Mouse (Mus musculus): ENCODE measurements around the gene Fam124b. TPM values are rescaled to one million over a fixed set of nuclear protein-coding genes. Genes with fewer than 3 reads are reported as not detected.

Gene Fam124b
- total RNA-seq, 2 experiments from 2014 or later: 0.36 TPM; not detected in 1

DNA sequence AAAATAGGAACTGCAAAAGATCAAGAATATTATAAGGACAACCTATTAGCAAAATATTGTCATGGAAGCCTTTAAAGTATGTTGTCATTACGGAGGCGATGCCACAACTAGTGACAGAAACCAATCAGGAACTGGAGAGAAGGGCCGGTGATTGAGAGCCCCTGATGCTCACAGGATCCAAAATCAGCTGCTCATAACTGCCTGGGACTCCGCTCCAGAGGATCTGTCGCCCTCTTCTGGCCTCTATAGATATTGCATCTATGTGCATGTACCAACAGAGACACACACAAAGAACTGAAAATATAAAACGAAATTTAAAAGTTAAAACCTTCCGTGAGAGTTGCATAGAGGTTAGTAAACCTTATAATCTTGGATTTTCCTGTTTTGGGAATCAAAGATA is 38.1 kb downstream of the Fam124b start:
- no peak for DNase-seq (ENCODE audit: low spot score in 2 of 2)

DNA sequence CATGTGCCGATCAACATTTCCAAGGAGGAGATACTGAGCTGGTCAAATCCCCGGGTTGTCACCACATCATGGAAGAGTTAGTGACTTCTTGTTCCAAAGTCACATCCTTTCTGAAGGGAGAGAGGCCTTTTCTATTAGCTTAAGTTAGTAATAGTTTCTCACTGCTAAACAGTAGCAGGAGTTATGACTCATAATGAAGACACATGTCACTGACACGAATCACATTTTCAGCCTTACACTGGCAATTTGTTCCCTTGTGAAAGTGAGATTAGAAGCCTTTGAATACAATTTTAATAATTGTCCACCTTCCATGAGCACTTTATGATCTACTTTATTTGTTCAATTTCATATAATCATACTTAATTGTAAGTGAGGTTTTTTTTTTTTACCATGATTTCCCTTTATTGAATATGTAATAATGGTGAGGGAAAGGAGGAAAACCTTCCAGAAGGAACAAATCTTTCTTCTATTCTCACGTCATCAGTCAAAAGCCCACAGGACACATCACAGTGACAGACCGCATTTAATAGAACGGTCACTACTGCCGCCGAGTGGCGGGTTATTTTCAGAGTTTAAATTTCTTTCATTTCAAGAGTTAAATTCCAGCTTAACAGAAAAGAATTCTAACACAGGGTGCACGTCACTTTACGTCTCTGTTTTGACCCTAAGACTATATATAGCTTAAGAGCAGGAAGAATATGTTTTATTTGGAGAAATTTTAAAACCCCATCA is 40.5 kb downstream of the Fam124b start:
- DNase-seq (ENCODE audit: low spot score in 2 of 2): no peak
- intact Hi-C loops (cut with DNase I): loop anchor here (1.0 kb wide), 1 partner anchor 392 kb away; no protein-coding TSS in a partner anchor

More for the DNA sequence above, 38.1 kb downstream of the Fam124b start:
- intact Hi-C loops (cut with DNase I): loop anchor here (2.0 to 10.0 kb wide), 4 partner anchors 227 to 1125 kb away; no protein-coding TSS in a partner anchor

DNA sequence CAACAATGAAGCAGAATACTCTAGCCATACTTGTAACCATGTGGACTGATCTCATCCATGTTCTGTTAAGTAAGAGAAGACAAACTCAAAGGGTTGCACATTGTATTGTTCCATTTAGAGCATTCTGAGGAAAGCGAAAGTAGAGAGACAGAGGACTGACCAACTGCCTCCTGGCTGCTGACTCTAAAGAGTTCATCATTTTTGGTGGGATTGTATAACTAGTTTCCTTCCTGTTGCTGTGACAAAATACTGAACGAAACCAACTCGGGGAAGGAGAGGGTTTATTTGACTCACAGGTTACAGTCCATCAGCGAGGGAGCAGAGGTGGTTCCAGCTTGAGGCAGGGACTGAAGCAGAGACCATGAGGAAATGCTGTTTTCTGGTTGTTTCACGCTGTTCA is 50.6 kb downstream of the Fam124b start:
- intact Hi-C loops (cut with DNase I): no loop called here
- DNase-seq (ENCODE audit: low spot score in 2 of 2): no peak

DNA sequence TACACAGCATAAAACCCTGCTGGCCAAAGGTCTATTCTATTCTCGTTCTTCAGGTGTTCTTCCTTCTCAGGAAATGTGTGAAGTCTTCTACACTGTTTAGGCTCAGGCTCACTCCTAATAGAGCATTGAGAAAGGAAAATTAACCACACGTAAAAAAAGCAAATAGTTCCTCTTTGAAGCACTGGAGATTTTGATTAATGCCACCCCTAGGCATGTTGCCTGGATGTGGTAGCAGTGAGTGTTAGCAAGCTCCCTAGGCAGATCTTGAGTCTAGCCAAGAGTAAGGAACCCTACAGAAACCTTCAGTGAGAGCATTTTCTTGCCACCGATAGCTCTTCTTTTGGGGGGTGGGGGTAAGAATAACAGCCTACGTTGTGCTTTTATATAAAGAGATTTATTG is 51.7 kb downstream of the Fam124b start:
- intact Hi-C loops (cut with DNase I): no loop called here
- DNase-seq (ENCODE audit: low spot score in 2 of 2): no peak

DNA sequence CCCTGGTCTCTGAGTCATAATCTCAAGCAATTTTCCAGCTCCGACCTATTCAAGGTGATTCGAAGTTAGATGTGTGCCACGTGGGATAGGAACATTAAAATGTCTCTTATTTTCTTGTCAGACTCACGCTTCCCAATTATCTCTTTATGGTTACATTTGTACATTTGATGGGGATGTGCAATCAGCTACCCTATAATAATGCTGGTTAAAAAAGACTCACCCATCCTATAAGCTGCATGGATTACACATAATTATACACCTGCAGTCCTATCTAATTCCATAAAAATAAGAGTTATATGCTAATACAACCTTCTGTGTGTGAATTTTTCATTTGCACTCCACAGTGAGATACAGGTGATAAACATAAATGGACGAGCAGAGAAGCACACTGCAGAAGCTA is 52.9 kb downstream of the Fam124b start:
- intact Hi-C loops (cut with DNase I): no loop called here
- no peak for DNase-seq (ENCODE audit: low spot score in 2 of 2)

DNA sequence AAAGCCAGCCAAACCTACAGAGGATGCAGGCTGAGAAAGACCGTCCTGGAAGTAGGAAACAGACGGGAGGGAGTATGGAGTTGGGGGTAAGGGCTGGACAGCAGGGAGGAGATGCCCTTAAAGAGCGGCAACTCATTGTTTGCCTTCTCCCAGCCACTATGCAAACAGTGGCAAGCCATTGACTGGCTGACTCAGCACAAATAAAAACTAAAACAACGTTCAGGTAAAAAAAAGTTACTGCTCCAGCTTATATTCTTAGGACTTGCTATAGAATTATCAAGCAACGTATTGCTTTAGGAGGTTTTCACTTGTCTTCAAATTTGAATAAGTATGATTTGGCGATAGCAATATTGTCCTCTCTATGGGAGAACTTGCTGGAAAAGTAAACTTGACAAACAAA is 55.3 kb downstream of the Fam124b start:
- DNase-seq (ENCODE audit: low spot score in 2 of 2): no peak
- intact Hi-C loops (cut with DNase I): no loop called here

DNA sequence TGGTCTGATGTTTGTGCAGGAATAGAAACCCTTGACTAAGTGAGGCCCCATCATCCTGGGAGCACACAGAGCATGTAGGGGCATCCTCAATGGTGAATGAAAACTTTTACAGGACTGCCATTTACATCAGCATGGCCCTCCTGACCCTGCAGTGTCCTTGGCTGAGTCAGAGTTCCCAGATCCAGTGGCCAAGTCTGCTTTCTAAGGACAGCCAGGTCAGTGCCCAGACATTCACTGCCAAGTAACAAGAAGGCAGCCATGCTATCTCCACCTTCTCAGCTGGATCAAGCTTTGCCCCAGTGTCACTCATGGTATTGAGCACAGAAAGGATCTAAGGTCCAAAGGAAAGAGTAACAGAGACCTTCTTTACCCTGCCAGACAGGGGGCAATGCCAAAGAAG is 58.7 kb downstream of the Fam124b start:
- no peak for DNase-seq (ENCODE audit: low spot score in 2 of 2)
- intact Hi-C loops (cut with DNase I): no loop called here

DNA sequence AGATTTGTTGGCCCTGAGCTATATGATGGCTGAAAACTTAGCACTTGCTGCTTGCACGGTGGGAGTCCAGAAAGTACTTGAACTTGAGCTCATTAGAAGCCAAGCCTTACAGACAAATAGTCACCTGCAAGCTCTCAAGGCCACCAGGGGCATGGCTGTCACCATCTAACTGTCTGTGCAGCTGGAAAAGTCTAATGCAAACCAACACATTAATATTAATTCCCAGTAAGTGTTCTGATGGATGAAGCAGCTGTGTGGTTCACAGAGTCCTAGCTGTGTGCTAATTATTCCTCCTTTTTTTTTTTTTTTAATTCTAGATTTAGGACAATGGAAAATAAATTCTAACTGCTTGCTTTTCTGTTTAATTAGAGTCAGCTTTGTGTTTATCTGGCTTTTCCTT is 63.4 kb downstream of the Fam124b start:
- DNase-seq (ENCODE audit: low spot score in 2 of 2): no peak
- intact Hi-C loops (cut with DNase I): no loop called here

DNA sequence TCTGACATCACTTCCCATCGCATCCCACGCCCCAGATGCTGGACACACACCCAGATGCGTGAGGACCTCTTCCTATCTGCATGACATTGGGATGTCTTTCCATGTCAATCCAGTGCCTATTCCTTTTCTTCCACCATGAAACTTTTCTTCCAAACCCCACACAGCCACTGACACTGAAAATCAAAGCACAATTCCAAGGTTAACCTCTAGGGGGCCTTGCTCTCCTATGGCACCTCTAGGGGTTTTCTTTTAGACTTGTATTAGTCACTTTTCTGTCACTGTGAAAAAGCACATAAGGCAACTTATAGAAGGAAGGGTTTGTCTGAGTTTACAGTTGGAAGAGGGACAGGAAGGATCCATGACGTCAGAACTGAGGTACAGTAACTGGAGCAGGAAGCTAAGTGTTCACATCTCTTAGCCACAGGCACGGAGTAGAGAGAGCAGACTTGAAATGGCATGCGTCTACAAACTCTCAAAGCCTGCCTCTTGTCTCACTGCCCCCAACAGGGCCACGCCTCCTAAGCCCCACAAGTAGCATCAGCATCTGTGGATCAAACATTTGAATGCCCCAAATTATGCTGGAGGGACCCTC is 65.1 kb downstream of the Fam124b start:
- no peak for DNase-seq (ENCODE audit: low spot score in 2 of 2)
- intact Hi-C loops (cut with DNase I): no loop called here

DNA sequence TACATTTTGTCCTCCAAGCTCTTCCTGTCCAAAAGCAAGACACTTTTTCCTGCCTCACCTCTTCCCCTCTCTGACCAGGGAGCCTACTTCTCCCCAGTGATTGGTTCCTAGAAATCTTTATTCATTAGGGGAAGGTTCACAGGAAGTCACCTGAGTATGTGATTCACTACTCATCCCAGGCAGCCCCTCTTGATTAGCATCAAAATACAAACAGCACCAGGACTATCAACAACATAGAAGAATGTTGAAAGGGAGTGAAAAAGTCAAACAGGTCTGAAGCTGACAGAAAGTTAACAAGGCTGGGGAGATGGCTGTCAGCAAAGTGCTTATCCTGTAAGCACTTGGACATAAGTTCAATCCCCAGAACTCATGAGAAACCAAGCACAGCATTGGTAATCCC is 67.6 kb downstream of the Fam124b start:
- intact Hi-C loops (cut with DNase I): no loop called here
- no peak for DNase-seq (ENCODE audit: low spot score in 2 of 2)

Other genes starting within 250 kb of the Fam124b start
- 100 to 1,000 TPM; 113 to 125 TPM for gene Cul3, start 122.0 kb upstream of the Fam124b start, total RNA-seq (2021)
- not detected for gene Gm45261, start 243.0 kb upstream of the Fam124b start, total RNA-seq (2021)